Mouse (Mus musculus) liver (tissue): ENCODE results near the gene Tmem82.

Source experiments
- DNase-seq: peaks from one replicate; pipeline ENCODE4 v3.0.0-alpha.2; 2020; ENCODE audit warnings: mixed read lengths

Gene Tmem82

GRCm38 (mm10) chr4:141639474-141639873, 21.0 kb upstream of the Tmem82 start:
- no peak for DNase-seq

- DNase-seq: no peak
Measured at GRCm38 (mm10) chr4:141636693-141637092, 18.3 kb upstream of the Tmem82 start.

GRCm38 (mm10) chr4:141635991-141636390, 17.6 kb upstream of the Tmem82 start:
- no peak for DNase-seq

- no peak for DNase-seq
Measured at GRCm38 (mm10) chr4:141632111-141632873, 13.9 kb upstream of the Tmem82 start.

GRCm38 (mm10) chr4:141631250-141631649, 12.8 kb upstream of the Tmem82 start:
- DNase-seq: no peak

GRCm38 (mm10) chr4:141630021-141630420, 11.6 kb upstream of the Tmem82 start:
- DNase-seq: no peak

GRCm38 (mm10) chr4:141628661-141629060, 10.2 kb upstream of the Tmem82 start:
- DNase-seq: no peak

GRCm38 (mm10) chr4:141627502-141627901, 9.1 kb upstream of the Tmem82 start:
- no peak for DNase-seq

GRCm38 (mm10) chr4:141625774-141626550, 7.5 kb upstream of the Tmem82 start:
- DNase-seq: no peak

GRCm38 (mm10) chr4:141624983-141625773, 6.7 kb upstream of the Tmem82 start:
- peak; percentile 46 for DNase-seq

- no peak for DNase-seq
Measured at GRCm38 (mm10) chr4:141624134-141624533, 5.7 kb upstream of the Tmem82 start.

GRCm38 (mm10) chr4:141623666-141624065, 5.2 kb upstream of the Tmem82 start, which contains the start of gene Slc25a34:
TSS of gene Slc25a34 (minus strand) at chr4:141623821.
- DNase-seq: peak; percentile 49

- no peak for DNase-seq
Measured at GRCm38 (mm10) chr4:141623037-141623436, 4.6 kb upstream of the Tmem82 start.

- no peak for DNase-seq
Measured at GRCm38 (mm10) chr4:141622580-141622979, 4.1 kb upstream of the Tmem82 start.

- no peak for DNase-seq
Measured at GRCm38 (mm10) chr4:141622091-141622490, 3.7 kb upstream of the Tmem82 start.

- DNase-seq: no peak
Measured at GRCm38 (mm10) chr4:141621297-141621696, 2.9 kb upstream of the Tmem82 start.

GRCm38 (mm10) chr4:141619299-141619883, 958 bp upstream of the Tmem82 start:
- no peak for DNase-seq

- DNase-seq: peak; percentile 62
Measured at GRCm38 (mm10) chr4:141617863-141618564, 419 bp downstream of the Tmem82 start.

- DNase-seq: peak; percentile 64
Measured at GRCm38 (mm10) chr4:141617299-141617698, 1.1 kb downstream of the Tmem82 start.

- no peak for DNase-seq
Measured at GRCm38 (mm10) chr4:141616811-141617210, 1.6 kb downstream of the Tmem82 start.

GRCm38 (mm10) chr4:141614946-141615345, 3.5 kb downstream of the Tmem82 start:
- DNase-seq: no peak

- no peak for DNase-seq
Measured at GRCm38 (mm10) chr4:141609538-141609937, 8.9 kb downstream of the Tmem82 start.
